Mouse (Mus musculus) frontal cortex, adult (tissue): ENCODE measurements around the gene Fam20c.

Experiments
- ATAC-seq: cut with Nextera tagmentation; 2 replicates; pipeline ENCODE4 v1.9.2; 2017; ENCODE audit warnings: mild to moderate bottlenecking, moderate library complexity, mixed read lengths; ENCODE audit not compliant: low TSS enrichment

Gene Fam20c

GRCm38 (mm10) chr5:138754303-138755120 is at the start of gene Fam20c:
TSS of gene Fam20c (plus strand) at chr5:138754514.
- ATAC-seq: peak; percentile 74

- ATAC-seq: no peak
Observed at GRCm38 (mm10) chr5:138707367-138707766, 46.9 kb upstream of the Fam20c start.

- no peak for ATAC-seq
Observed at GRCm38 (mm10) chr5:138708591-138708990, 45.7 kb upstream of the Fam20c start.

- ATAC-seq: peak; percentile 70; the same call in 1 of the 2 replicates
Observed at GRCm38 (mm10) chr5:138715561-138716095, 38.7 kb upstream of the Fam20c start.

- ATAC-seq: no peak
Observed at GRCm38 (mm10) chr5:138720329-138721190, 33.8 kb upstream of the Fam20c start.

GRCm38 (mm10) chr5:138724417-138724816 is 29.9 kb upstream of the Fam20c start:
- no peak for ATAC-seq

- ATAC-seq: no peak
Observed at GRCm38 (mm10) chr5:138725151-138725550, 29.2 kb upstream of the Fam20c start.

- no peak for ATAC-seq
Observed at GRCm38 (mm10) chr5:138730863-138731262, 23.5 kb upstream of the Fam20c start.

GRCm38 (mm10) chr5:138733317-138733899 is 20.9 kb upstream of the Fam20c start:
- ATAC-seq: no peak

GRCm38 (mm10) chr5:138734018-138734417 is 20.3 kb upstream of the Fam20c start:
- no peak for ATAC-seq

- ATAC-seq: no peak
Observed at GRCm38 (mm10) chr5:138735201-138735757, 19.0 kb upstream of the Fam20c start.

GRCm38 (mm10) chr5:138740150-138740549 is 14.2 kb upstream of the Fam20c start:
- no peak for ATAC-seq

- no peak for ATAC-seq
Observed at GRCm38 (mm10) chr5:138741516-138741915, 12.8 kb upstream of the Fam20c start.

- ATAC-seq: no peak
Observed at GRCm38 (mm10) chr5:138742281-138742680, 12.0 kb upstream of the Fam20c start.

GRCm38 (mm10) chr5:138743631-138744030 is 10.7 kb upstream of the Fam20c start:
- ATAC-seq: no peak

- no peak for ATAC-seq
Observed at GRCm38 (mm10) chr5:138745378-138746099, 8.8 kb upstream of the Fam20c start.

- ATAC-seq: no peak
Observed at GRCm38 (mm10) chr5:138753269-138753668, 1.0 kb upstream of the Fam20c start.

GRCm38 (mm10) chr5:138753946-138754302 is 390 bp upstream of the Fam20c start:
- no peak for ATAC-seq

GRCm38 (mm10) chr5:138755121-138755452 is 773 bp downstream of the Fam20c start:
- ATAC-seq: no peak

- ATAC-seq: peak; percentile 13; the same call in 1 of the 2 replicates
Observed at GRCm38 (mm10) chr5:138755453-138756301, 1.4 kb downstream of the Fam20c start.
